Mouse (Mus musculus) heart, postnatal 0 days (tissue): ENCODE measurements around the gene Gapvd1.

Experiments
- CTCF ChIP-seq: IDR thresholded peaks from 2 replicates; pipeline ENCODE4 v1.5.1; 2016; ENCODE audit warnings: antibody characterized with exemption, control low read depth, low read depth
- EP300 ChIP-seq: IDR thresholded peaks from 2 replicates; pipeline ENCODE4 v1.6.1; 2016; ENCODE audit warnings: antibody characterized with exemption, low read depth

DNA sequence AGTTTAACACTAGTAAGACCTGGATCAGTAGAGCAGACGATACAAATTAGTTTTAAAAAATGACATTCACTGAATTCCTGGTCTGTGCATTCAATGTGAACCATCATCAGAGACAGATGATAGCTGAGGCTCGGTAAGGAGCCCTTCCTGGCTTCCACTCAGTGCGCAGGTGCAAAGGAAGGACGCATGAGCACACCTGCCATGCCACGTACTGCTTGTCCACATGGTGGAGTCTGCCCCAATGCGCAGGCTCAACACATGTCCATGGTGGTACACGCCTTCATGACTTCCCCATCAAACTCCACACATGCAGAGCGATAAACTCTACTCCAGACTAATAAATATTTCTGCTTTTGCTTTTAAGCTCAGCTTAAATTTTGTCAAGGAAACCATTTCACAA is 78.0 kb downstream of the Gapvd1 start:
- TF ChIP-seq CTCF (no peak), EP300 (no peak)
